Mouse (Mus musculus): ENCODE data around the gene Hemk1. TPM values are rescaled to one million over a fixed set of nuclear protein-coding genes. Genes with fewer than 3 reads are reported as not detected.

The Hemk1 gene
- total RNA-seq, 2 experiments from 2014 or later = 16.5 to 16.6 TPM

GRCm38 (mm10) chr9:107280322-107281027 is 57.7 kb downstream of the Hemk1 start:
- intact Hi-C loops (cut with DNase I) = no loop called here

GRCm38 (mm10) chr9:107279378-107280321 is 58.5 kb downstream of the Hemk1 start:
- no peak for DNase-seq (ENCODE audit: low spot score in 2 of 2)
- intact Hi-C loops (cut with DNase I) = no loop called here

More at GRCm38 (mm10) chr9:107280322-107281027, 57.7 kb downstream of the Hemk1 start:
- DNase-seq (ENCODE audit: low spot score in 2 of 2) = no peak

GRCm38 (mm10) chr9:107278527-107279377 is 59.4 kb downstream of the Hemk1 start:
- intact Hi-C loops (cut with DNase I) = no loop called here
- no peak for DNase-seq (ENCODE audit: low spot score in 2 of 2)

- intact Hi-C loops (cut with DNase I) = no loop called here
- peak in 1 of 2 experiments; percentile 56 for DNase-seq (ENCODE audit: low spot score in 2 of 2)
Observed at GRCm38 (mm10) chr9:107278126-107278525, 60.0 kb downstream of the Hemk1 start.

GRCm38 (mm10) chr9:107277603-107278002 is 60.5 kb downstream of the Hemk1 start:
- DNase-seq (ENCODE audit: low spot score in 2 of 2) = no peak
- intact Hi-C loops (cut with DNase I) = no loop called here

Other genes starting within 250 kb of the Hemk1 start
- gene Dock3, start 106.4 kb downstream of the Hemk1 start, total RNA-seq (2021) = 100 to 1,000 TPM; 165 to 173 TPM
- 1 to 10 TPM; 2.4 to 2.7 TPM for gene Mapkapk3, start 48.5 kb downstream of the Hemk1 start, total RNA-seq (2021)
- gene Cish, start 42.3 kb downstream of the Hemk1 start, total RNA-seq (2021) = 10 to 100 TPM in 1 of 2 experiments, 1 to 10 TPM in 1; 6.7 to 11.1 TPM
- gene 6430571L13Rik, start 2.3 kb upstream of the Hemk1 start, total RNA-seq (2021) = 1 to 10 TPM; 2.4 to 3.4 TPM
- 10 to 100 TPM; 28.1 to 34.6 TPM for gene Cacna2d2, start 61.3 kb upstream of the Hemk1 start, total RNA-seq (2021)
- 10 to 100 TPM; 33.0 to 35.3 TPM for gene Tmem115, start 195.6 kb upstream of the Hemk1 start, total RNA-seq (2021)
- 10 to 100 TPM; 20.7 to 24.9 TPM for gene Cyb561d2, start 203.8 kb upstream of the Hemk1 start, total RNA-seq (2021)
- 10 to 100 TPM; 38.4 to 39.2 TPM for gene Nprl2, start 203.9 kb upstream of the Hemk1 start, total RNA-seq (2021)
- 1 to 10 TPM; 2.3 to 3.1 TPM for gene Zmynd10, start 208.9 kb upstream of the Hemk1 start, total RNA-seq (2021)
- gene Rassf1, start 213.2 kb upstream of the Hemk1 start, total RNA-seq (2021) = 10 to 100 TPM; 14.0 to 14.6 TPM
- 10 to 100 TPM; 77.2 to 79.0 TPM for gene Tusc2, start 224.9 kb upstream of the Hemk1 start, total RNA-seq (2021)
- gene Hyal2, start 229.6 kb upstream of the Hemk1 start, total RNA-seq (2021) = 10 to 100 TPM; 13.0 to 16.2 TPM
- 1 to 10 TPM; 4.9 to 6.3 TPM for gene Hyal1, start 238.6 kb upstream of the Hemk1 start, total RNA-seq (2021)
- gene Naa80, start 240.5 kb upstream of the Hemk1 start, total RNA-seq (2021) = 1 to 10 TPM; 8.7 TPM
- 1 to 10 TPM in 1 of 2 experiments, under 1 TPM in 1; 0.78 to 1.4 TPM for gene Hyal3, start 242.5 kb upstream of the Hemk1 start, total RNA-seq (2021)
- 1 to 10 TPM; 8.9 to 9.7 TPM for gene Ifrd2, start 249.3 kb upstream of the Hemk1 start, total RNA-seq (2021)